Mouse (Mus musculus) cortical plate, adult 2 months (tissue): Measurements from ENCODE around the gene AW209491. TPM values are rescaled to one million over a fixed set of nuclear protein-coding genes. Genes with fewer than 3 reads are reported as not detected.

Source experiments
- H3K27ac ChIP-seq: fragments of 200-500 bp; 2 replicates; pipeline ENCODE4 v1.5.1; 2012; ENCODE audit warnings: low read length, control low read depth, inconsistent platforms; ENCODE audit not compliant: insufficient read depth
- H3K4me1 ChIP-seq: fragments of 200-500 bp; 2 replicates; pipeline ENCODE4 v1.6.1; 2011; ENCODE audit warnings: low read length; ENCODE audit not compliant: control insufficient read depth, insufficient read depth
- H3K4me3 ChIP-seq: fragments of 200-500 bp; 2 replicates; pipeline ENCODE4 v1.5.1; 2011; ENCODE audit warnings: mild to moderate bottlenecking, low read length, control low read depth; ENCODE audit not compliant: insufficient read depth
- CTCF ChIP-seq: fragments of 200-500 bp; IDR thresholded peaks from 2 replicates; pipeline ENCODE4 v1.5.1; 2011; ENCODE audit warnings: mild to moderate bottlenecking, control low read depth, low read length; ENCODE audit not compliant: insufficient read depth; ENCODE audit errors: extremely low read depth
- POLR2A ChIP-seq: fragments of 200-500 bp; IDR thresholded peaks from 2 replicates; pipeline ENCODE4 v1.6.1; 2011; ENCODE audit warnings: mild to moderate bottlenecking, low read length, control low read depth; ENCODE audit not compliant: insufficient read depth; ENCODE audit errors: extremely low read depth
- polyA plus RNA-seq: library from polyadenylated mRNA; depleted of rRNA; stranded (reverse); fragments of >200 nt; gene quantifications from 2 replicates; pipeline ENCODE4 v1.2.3, GENCODE M21; 2012; rRNA removed

The AW209491 gene
- polyA plus RNA-seq: 17.0 and 17.3 TPM in 2 replicates

DNA sequence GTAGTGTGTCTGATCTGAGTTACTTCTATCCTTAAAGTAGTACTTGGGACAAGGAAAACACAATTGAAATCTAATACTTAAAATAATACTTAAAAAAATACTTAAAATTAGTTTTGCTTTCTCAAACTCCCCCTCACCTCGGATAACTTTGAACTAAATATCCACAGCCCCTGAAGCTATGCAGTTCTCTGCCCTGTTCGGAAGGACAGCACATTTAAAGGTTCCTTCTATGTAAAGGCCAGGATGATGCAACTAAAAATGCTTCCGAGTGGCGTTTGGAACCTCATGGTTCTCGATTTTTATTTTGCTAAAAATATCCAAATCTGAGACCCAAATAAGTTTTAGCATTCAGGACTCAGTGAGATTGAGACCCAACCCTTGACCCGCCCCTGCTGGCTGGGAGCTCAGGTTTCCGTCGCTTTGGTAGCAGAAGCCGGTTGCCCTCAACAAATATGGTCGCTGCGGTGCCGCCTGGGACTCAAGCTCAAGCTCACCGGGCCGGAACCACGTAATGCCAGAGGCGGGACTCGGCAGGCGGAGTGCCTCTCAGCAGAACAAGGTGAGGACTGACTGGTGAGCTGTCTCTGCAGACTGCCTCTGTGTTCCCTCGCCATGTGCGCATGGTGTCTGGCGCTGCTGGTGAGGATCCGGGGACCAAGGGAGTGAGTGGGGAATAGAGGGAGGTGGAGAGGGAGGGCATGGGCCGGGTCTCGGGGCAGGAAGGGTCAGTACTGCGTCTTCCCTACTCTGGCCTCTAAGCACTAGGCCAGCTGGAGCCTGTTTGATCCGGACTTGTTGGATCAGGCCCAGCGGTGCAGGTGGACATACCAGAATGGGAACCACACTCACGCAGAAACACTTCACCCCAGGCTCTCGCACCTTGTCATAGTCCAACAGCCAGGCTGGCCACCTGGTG is at the start of gene AW209491:
Gene AW209491, plus strand, starts transcription at position 429 of the 916 bp plus-strand sequence.
- Histone ChIP-seq H3K4me1 (peaks cover 4% of the 10 kb centered on the region), H3K27ac (no peak within 1 kb of the TSS), H3K4me3 (peak within 1 kb of the TSS; percentile 57)
- TF ChIP-seq CTCF: no peak
- TF ChIP-seq POLR2A: peak; percentile 95

DNA sequence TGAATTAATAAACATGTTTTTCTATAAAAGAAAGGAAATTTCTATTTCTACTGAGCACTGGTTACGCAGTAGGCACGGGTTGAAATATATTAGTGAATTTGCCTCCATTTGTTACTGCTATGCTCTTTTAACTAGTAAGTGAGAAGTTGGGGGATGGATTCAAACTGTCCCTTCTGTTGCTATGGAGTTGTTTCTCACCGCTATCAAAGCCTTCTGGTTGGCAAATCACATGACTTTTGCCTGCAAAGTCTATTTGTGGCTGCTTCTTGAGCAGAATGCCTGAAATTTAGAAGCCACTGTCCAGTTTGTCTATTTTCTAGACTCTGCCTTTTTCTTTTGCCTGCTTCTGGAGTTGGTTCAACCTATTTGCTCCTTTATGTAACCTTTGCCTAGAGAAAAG is 49.6 kb upstream of the AW209491 start:
- no peaks in the 10 kb centered on the region for H3K4me1 ChIP-seq
- TF ChIP-seq POLR2A (no peak), CTCF (no peak)
- H3K4me3 ChIP-seq: no peak overlapping the region
- no peak overlapping the region for H3K27ac ChIP-seq

GRCm38 (mm10) chr13:14602744-14603143 is 27.2 kb upstream of the AW209491 start:
- Histone ChIP-seq H3K27ac (no peak overlapping the region), H3K4me1 (no peaks in the 10 kb centered on the region; the same call in 1 of the 2 replicates), H3K4me3 (no peak overlapping the region)
- TF ChIP-seq CTCF (no peak), POLR2A (no peak)

GRCm38 (mm10) chr13:14607616-14608015 is 22.3 kb upstream of the AW209491 start:
- Histone ChIP-seq H3K27ac (no peak overlapping the region), H3K4me1 (peaks cover 1% of the 10 kb centered on the region; the same call in 1 of the 2 replicates), H3K4me3 (no peak overlapping the region)
- TF ChIP-seq POLR2A (no peak), CTCF (no peak)

- Histone ChIP-seq H3K27ac (no peak overlapping the region), H3K4me1 (peaks cover 4% of the 10 kb centered on the region), H3K4me3 (peak overlapping the region; percentile 92)
- TF ChIP-seq CTCF: no peak
- no peak for TF ChIP-seq POLR2A
Observed at GRCm38 (mm10) chr13:14612463-14612862, 17.5 kb upstream of the AW209491 start.

- no peak for TF ChIP-seq CTCF
- peak; percentile 90 for TF ChIP-seq POLR2A
- Histone ChIP-seq H3K4me3 (peak within 1 kb of the TSS; percentile 92), H3K4me1 (peaks cover 4% of the 10 kb centered on the region), H3K27ac (no peak within 1 kb of the TSS)
Observed at GRCm38 (mm10) chr13:14612926-14613529, 16.9 kb upstream of the AW209491 start, which contains the start of the genes Mrpl32 and Psma2. TSS of gene Mrpl32 (minus strand) at chr13:14613165. TSS of gene Psma2 (plus strand) at chr13:14613240.

GRCm38 (mm10) chr13:14613553-14613952 is 16.4 kb upstream of the AW209491 start:
- no peak overlapping the region for H3K27ac ChIP-seq
- H3K4me1 ChIP-seq: peaks cover 4% of the 10 kb centered on the region
- peak overlapping the region; percentile 92 for H3K4me3 ChIP-seq
- TF ChIP-seq CTCF: no peak
- no peak for TF ChIP-seq POLR2A

DNA sequence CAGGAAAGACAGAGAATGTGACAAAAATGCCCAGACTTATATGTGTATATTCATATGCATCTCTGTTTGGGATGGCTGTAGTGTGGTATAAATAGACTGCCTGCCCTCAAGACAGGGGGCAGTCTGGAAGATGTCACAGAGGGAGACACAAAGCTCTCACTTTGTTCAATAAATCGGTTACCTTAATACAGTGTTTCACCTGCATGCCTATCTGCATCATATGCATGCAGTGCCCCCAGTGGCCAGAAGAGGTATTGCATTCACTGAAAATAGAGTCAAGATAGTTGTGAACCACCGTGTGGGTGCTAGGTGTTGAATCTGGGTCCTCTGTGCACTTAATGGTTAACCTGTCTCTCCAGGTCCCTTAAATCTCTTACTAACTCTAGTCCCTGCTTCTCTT is 11.2 kb upstream of the AW209491 start:
- Histone ChIP-seq H3K27ac (no peak overlapping the region), H3K4me3 (no peak overlapping the region), H3K4me1 (peaks cover 3% of the 10 kb centered on the region)
- TF ChIP-seq CTCF: peak; percentile 77
- no peak for TF ChIP-seq POLR2A

- no peaks in the 10 kb centered on the region for H3K4me1 ChIP-seq
- no peak for TF ChIP-seq POLR2A
- TF ChIP-seq CTCF: no peak
- H3K27ac ChIP-seq: no peak overlapping the region
- H3K4me3 ChIP-seq: no peak overlapping the region
Observed at GRCm38 (mm10) chr13:14639998-14640397, 10.0 kb downstream of the AW209491 start.
